Mouse (Mus musculus): ENCODE results near the gene Avpr1b. TPM values are rescaled to one million over a fixed set of nuclear protein-coding genes. Genes with fewer than 3 reads are reported as not detected.
A peak's percentile ranks its signal among the peaks of the same experiment; 100 is the strongest.

Avpr1b gene
- polyA plus RNA-seq, 1 experiment = not detected

DNA sequence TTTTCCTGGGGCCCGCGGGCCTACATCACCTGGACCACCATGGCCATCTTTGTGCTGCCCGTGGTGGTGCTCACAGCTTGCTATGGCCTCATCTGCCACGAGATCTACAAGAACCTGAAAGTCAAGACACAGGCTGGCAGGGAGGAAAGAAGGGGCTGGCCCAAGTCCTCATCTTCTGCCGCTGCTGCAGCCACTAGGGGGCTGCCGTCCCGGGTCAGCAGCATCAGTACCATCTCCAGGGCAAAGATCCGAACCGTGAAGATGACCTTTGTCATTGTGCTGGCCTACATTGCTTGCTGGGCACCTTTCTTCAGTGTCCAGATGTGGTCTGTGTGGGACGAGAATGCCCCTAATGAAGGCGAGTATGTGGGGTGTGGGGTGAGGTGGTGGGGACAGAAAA lies 1.3 kb downstream of the Avpr1b start:
- Histone ChIP-seq H3K4me1 (ENCODE audit: control insufficient read depth, insufficient read depth, low read length) (peaks cover 3% of the 10 kb centered on the region; the same call in 1 of the 2 replicates), H3K27me3 (ENCODE audit: control insufficient read depth, insufficient read depth, low read length) (no peaks in the 10 kb centered on the region), H3K27ac (ENCODE audit: control insufficient read depth, insufficient read depth, low read depth, low read length) (no peak overlapping the region), H3K36me3 (ENCODE audit: control insufficient read depth, insufficient read depth, low read length) (no peaks in the 10 kb centered on the region), H3K4me3 (ENCODE audit: control insufficient read depth, low read depth, low read length) (no peak overlapping the region)
- no peak for TF ChIP-seq POLR2A (IDR thresholded peaks at IDR 0.05; ENCODE audit: control insufficient read depth, low read depth, low read length)
- TF ChIP-seq CTCF (IDR thresholded peaks at IDR 0.05; ENCODE audit: control insufficient read depth, insufficient read depth, insufficient replicate concordance, low read depth, low read length) = peak; percentile 18; the same call in 1 of the 2 replicates

- Histone ChIP-seq H3K27ac (ENCODE audit: control insufficient read depth, insufficient read depth, low read depth, low read length) (no peak overlapping the region), H3K4me3 (ENCODE audit: control insufficient read depth, low read depth, low read length) (no peak overlapping the region), H3K27me3 (ENCODE audit: control insufficient read depth, insufficient read depth, low read length) (no peaks in the 10 kb centered on the region), H3K4me1 (ENCODE audit: control insufficient read depth, insufficient read depth, low read length) (no peaks in the 10 kb centered on the region), H3K36me3 (ENCODE audit: control insufficient read depth, insufficient read depth, low read length) (no peaks in the 10 kb centered on the region)
- TF ChIP-seq CTCF (IDR thresholded peaks at IDR 0.05; ENCODE audit: control insufficient read depth, insufficient read depth, insufficient replicate concordance, low read depth, low read length) (no peak), POLR2A (IDR thresholded peaks at IDR 0.05; ENCODE audit: control insufficient read depth, low read depth, low read length) (no peak)
These were observed 7.7 kb downstream of the Avpr1b start for GRCm38 (mm10) chr1:131606719-131607118.

GRCm38 (mm10) chr1:131612556-131613155 lies 13.6 kb downstream of the Avpr1b start:
- Histone ChIP-seq H3K4me3 (ENCODE audit: control insufficient read depth, low read depth, low read length) (no peak overlapping the region), H3K27me3 (ENCODE audit: control insufficient read depth, insufficient read depth, low read length) (no peaks in the 10 kb centered on the region), H3K36me3 (ENCODE audit: control insufficient read depth, insufficient read depth, low read length) (no peaks in the 10 kb centered on the region), H3K27ac (ENCODE audit: control insufficient read depth, insufficient read depth, low read depth, low read length) (no peak overlapping the region), H3K4me1 (ENCODE audit: control insufficient read depth, insufficient read depth, low read length) (peaks cover 9% of the 10 kb centered on the region)
- no peak for TF ChIP-seq CTCF (IDR thresholded peaks at IDR 0.05; ENCODE audit: control insufficient read depth, insufficient read depth, insufficient replicate concordance, low read depth, low read length)
- TF ChIP-seq POLR2A (IDR thresholded peaks at IDR 0.05; ENCODE audit: control insufficient read depth, low read depth, low read length) = no peak

DNA sequence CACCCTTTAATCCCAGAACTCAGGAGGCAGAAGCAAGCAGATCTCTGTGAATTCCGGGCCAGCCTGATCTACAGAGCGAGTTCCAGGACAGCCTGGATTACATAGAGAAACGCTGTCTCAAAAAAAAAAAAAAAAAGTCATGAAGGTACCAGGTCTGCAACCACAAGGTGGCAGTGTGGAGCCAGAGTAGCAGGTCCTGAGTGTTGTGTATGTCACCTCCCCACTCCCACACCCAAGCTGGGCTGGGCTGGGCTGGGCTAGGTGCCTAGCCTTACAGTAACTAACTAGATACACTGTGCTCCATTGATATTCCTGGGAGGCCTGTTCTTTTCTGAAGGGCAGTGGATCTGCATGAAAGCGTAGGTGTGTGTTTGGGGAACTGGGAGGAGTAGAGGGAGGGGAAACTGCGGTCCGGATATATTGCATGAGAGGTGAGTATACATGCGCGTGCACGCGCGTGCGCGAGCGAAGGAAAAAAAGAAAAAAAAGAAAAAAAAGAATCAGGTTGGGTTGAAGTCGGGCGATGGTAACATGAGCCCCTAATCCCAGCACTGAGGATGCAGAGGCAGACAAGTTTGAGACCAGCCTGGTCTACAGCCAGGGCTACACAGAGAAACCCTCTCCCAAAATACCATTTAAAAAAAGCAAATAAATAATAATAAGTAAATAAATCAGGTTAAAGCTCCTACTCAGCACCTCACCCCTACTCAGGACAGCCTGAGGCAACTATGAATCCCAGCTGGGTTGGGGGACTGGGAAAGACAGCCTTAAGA lies 14.5 kb downstream of the Avpr1b start:
- Histone ChIP-seq H3K27me3 (ENCODE audit: control insufficient read depth, insufficient read depth, low read length) (no peaks in the 10 kb centered on the region), H3K36me3 (ENCODE audit: control insufficient read depth, insufficient read depth, low read length) (no peaks in the 10 kb centered on the region), H3K4me3 (ENCODE audit: control insufficient read depth, low read depth, low read length) (no peak overlapping the region; the same call in 1 of the 2 replicates), H3K4me1 (ENCODE audit: control insufficient read depth, insufficient read depth, low read length) (peaks cover 9% of the 10 kb centered on the region), H3K27ac (ENCODE audit: control insufficient read depth, insufficient read depth, low read depth, low read length) (no peak overlapping the region)
- TF ChIP-seq CTCF (IDR thresholded peaks at IDR 0.05; ENCODE audit: control insufficient read depth, insufficient read depth, insufficient replicate concordance, low read depth, low read length) = peak; percentile 55; the same call in 1 of the 2 replicates
- no peak for TF ChIP-seq POLR2A (IDR thresholded peaks at IDR 0.05; ENCODE audit: control insufficient read depth, low read depth, low read length)

DNA sequence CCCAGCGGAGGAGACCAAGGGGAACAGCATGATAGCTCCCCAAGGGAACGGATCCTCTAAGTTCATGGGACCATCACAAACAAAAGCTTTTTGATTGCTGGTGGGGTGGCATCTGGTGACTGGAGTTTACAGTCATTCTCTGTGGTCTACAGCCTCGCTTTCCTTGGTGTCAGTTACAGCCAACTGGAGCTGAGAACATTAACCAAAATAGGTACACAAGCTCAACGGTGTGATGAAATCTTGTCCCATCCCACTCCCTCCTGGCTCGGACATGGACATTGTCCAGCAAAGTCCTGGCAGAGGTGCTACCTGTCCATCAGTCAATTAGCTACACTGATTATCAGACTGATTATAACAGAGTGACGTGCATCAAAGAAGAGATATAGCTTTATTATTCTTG lies 15.6 kb downstream of the Avpr1b start:
- TF ChIP-seq CTCF (IDR thresholded peaks at IDR 0.05; ENCODE audit: control insufficient read depth, insufficient read depth, insufficient replicate concordance, low read depth, low read length) (no peak), POLR2A (IDR thresholded peaks at IDR 0.05; ENCODE audit: control insufficient read depth, low read depth, low read length) (no peak)
- Histone ChIP-seq H3K27ac (ENCODE audit: control insufficient read depth, insufficient read depth, low read depth, low read length) (no peak overlapping the region), H3K36me3 (ENCODE audit: control insufficient read depth, insufficient read depth, low read length) (no peaks in the 10 kb centered on the region), H3K4me3 (ENCODE audit: control insufficient read depth, low read depth, low read length) (no peak overlapping the region), H3K4me1 (ENCODE audit: control insufficient read depth, insufficient read depth, low read length) (peaks cover 9% of the 10 kb centered on the region), H3K27me3 (ENCODE audit: control insufficient read depth, insufficient read depth, low read length) (no peaks in the 10 kb centered on the region)

DNA sequence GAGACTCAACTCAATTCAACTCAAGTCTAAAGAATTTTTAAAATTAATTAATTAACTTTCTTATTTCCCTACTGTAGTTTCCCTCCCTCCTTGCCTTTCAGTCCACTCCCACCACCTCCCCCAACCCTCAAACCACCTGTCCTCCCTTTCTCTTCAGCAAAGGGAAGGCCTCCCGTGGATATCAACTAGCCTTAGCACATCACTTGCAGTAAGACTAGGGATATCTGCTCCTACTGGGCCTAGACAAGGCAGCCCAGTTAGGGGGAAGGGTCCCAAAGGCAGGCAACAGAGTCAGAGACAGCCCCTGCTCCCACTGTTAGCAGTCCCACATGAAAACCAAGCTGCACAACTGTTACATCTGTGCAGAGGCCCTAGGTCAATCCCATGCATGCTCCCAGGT lies 17.1 kb downstream of the Avpr1b start:
- Histone ChIP-seq H3K4me3 (ENCODE audit: control insufficient read depth, low read depth, low read length) (no peak overlapping the region), H3K36me3 (ENCODE audit: control insufficient read depth, insufficient read depth, low read length) (no peaks in the 10 kb centered on the region), H3K27ac (ENCODE audit: control insufficient read depth, insufficient read depth, low read depth, low read length) (no peak overlapping the region), H3K27me3 (ENCODE audit: control insufficient read depth, insufficient read depth, low read length) (no peaks in the 10 kb centered on the region), H3K4me1 (ENCODE audit: control insufficient read depth, insufficient read depth, low read length) (peaks cover 9% of the 10 kb centered on the region)
- no peak for TF ChIP-seq CTCF (IDR thresholded peaks at IDR 0.05; ENCODE audit: control insufficient read depth, insufficient read depth, insufficient replicate concordance, low read depth, low read length)
- TF ChIP-seq POLR2A (IDR thresholded peaks at IDR 0.05; ENCODE audit: control insufficient read depth, low read depth, low read length) = no peak

DNA sequence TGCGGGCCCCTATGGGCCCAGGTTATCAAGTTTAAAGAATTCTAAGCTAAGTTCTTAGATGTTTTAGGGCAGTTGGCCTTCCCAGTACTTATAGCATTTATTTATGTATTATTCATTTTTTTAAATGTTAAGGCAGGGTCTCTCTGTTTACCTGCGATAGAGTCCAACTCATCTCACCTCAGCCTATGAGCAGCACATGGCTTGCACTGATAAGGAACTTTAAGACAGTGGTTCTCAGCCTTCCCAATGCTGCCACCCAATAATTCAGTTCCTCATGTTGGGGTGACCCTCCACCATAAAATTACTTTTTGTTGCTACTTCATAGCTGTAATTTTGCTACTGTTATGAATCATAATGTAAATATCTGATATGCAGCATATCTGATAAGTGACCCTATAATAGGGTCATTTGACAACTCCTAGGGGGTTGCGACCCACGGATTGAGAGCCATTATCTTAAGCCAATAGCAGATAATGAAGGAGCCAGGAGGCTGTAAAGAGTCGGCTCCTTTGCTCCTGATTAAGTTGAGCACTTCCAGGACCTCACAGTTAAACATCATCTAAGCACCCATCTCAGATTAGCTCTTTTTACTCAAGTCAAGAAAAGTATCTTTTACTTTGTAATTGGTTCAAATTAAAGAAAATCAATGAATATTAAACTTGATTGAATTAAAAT lies 17.6 kb downstream of the Avpr1b start:
- Histone ChIP-seq H3K27me3 (ENCODE audit: control insufficient read depth, insufficient read depth, low read length) (no peaks in the 10 kb centered on the region), H3K27ac (ENCODE audit: control insufficient read depth, insufficient read depth, low read depth, low read length) (no peak overlapping the region), H3K4me3 (ENCODE audit: control insufficient read depth, low read depth, low read length) (no peak overlapping the region), H3K4me1 (ENCODE audit: control insufficient read depth, insufficient read depth, low read length) (peaks cover 9% of the 10 kb centered on the region), H3K36me3 (ENCODE audit: control insufficient read depth, insufficient read depth, low read length) (no peaks in the 10 kb centered on the region)
- TF ChIP-seq POLR2A (IDR thresholded peaks at IDR 0.05; ENCODE audit: control insufficient read depth, low read depth, low read length) = no peak
- no peak for TF ChIP-seq CTCF (IDR thresholded peaks at IDR 0.05; ENCODE audit: control insufficient read depth, insufficient read depth, insufficient replicate concordance, low read depth, low read length)

Measured in testis, adult 2 months (tissue).